Mouse (Mus musculus) lung, embryonic 16.5 days (tissue): ENCODE data around the gene Gldc. TPM values are rescaled to one million over a fixed set of nuclear protein-coding genes. Genes with fewer than 3 reads are reported as not detected.
A peak's percentile ranks its signal among the peaks of the same experiment; 100 is the strongest.

ENCODE experiments used
- ATAC-seq: fragments of 200-750 bp; cut with Nextera tagmentation; 2 replicates; pipeline ENCODE4 v1.8.0; 2017; ENCODE audit warnings: low read depth, mild to moderate bottlenecking, moderate library complexity
- H3K27ac ChIP-seq: fragments of 300-500 bp; sonication (generic); 2 replicates; pipeline ENCODE4 v1.5.1; 2014; ENCODE audit warnings: mild to moderate bottlenecking, control low read depth, low read length
- H3K27me3 ChIP-seq: fragments of 300-500 bp; sonication (generic); 2 replicates; pipeline ENCODE4 v1.6.1; 2014; ENCODE audit warnings: low read depth, low read length, mixed read lengths; ENCODE audit not compliant: control insufficient read depth, insufficient read depth
- H3K36me3 ChIP-seq: fragments of 300-500 bp; sonication (generic); 2 replicates; pipeline ENCODE4 v1.6.1; 2014; ENCODE audit warnings: low read length; ENCODE audit not compliant: control insufficient read depth, insufficient read depth
- H3K4me1 ChIP-seq: fragments of 300-500 bp; sonication (generic); replicated peaks from 2 replicates; pipeline ENCODE4 v1.6.1; 2014; ENCODE audit warnings: low read length, mixed read lengths; ENCODE audit not compliant: control insufficient read depth, insufficient read depth
- H3K4me2 ChIP-seq: fragments of 300-500 bp; sonication (generic); 2 replicates; pipeline ENCODE4 v1.6.1; 2014; ENCODE audit warnings: low read depth, low read length, control low read depth
- H3K4me3 ChIP-seq: fragments of 300-500 bp; sonication (generic); 2 replicates; pipeline ENCODE4 v1.5.1; 2014; ENCODE audit warnings: mild to moderate bottlenecking, low read length, control low read depth
- H3K9ac ChIP-seq: fragments of 300-500 bp; sonication (generic); 2 replicates; pipeline ENCODE4 v1.6.1; 2014; ENCODE audit warnings: low read length, control low read depth
- H3K9me3 ChIP-seq: fragments of 300-500 bp; sonication (generic); 2 replicates; pipeline ENCODE4 v1.6.1; 2016; ENCODE audit warnings: low read length; ENCODE audit not compliant: control insufficient read depth
- WGBS: fragments of 180-500 bp; shearing (Covaris S2); extraction: QIAGEN DNeasy Blood & Tissue Kit; methylation state at CpG from one replicate; pipeline ENCODE4 v1.1.7; 2014; 5-methylcytosine and 5-hydroxymethylcytosine counted together
- polyA plus RNA-seq: library from polyadenylated mRNA; unstranded; fragments of >200 nt; fragmentation: Nextera tagmentation; extraction: Ambion mirVana; gene quantifications from 2 replicates; pipeline ENCODE4 v1.2.1, GENCODE M21; 2015

The Gldc gene
- polyA plus RNA-seq, 1 experiment from 2014 or later = 0.60 TPM

GRCm38 (mm10) chr19:30205159-30205816, 30.1 kb upstream of the Gldc start:
- no peak overlapping the region for H3K9ac ChIP-seq
- no peak overlapping the region for H3K27ac ChIP-seq
- H3K4me2 ChIP-seq = no peak overlapping the region
- H3K4me3 ChIP-seq = no peak overlapping the region
- ATAC-seq = no peak
- no peaks in the 10 kb centered on the region for H3K36me3 ChIP-seq
- WGBS = 17% methylated on average over 12 of the region's 12 CpGs
- no peaks in the 10 kb centered on the region for H3K4me1 ChIP-seq
- H3K27me3 ChIP-seq = no peaks in the 10 kb centered on the region
- H3K9me3 ChIP-seq = no peaks in the 10 kb centered on the region

- no peak for ATAC-seq
- H3K4me2 ChIP-seq = no peak overlapping the region
- 39% methylated on average over 7 of the region's 7 CpGs for WGBS
- no peak overlapping the region for H3K4me3 ChIP-seq
- no peaks in the 10 kb centered on the region for H3K4me1 ChIP-seq
- no peak overlapping the region for H3K9ac ChIP-seq
- H3K27me3 ChIP-seq = no peaks in the 10 kb centered on the region
- H3K36me3 ChIP-seq = no peaks in the 10 kb centered on the region
- no peak overlapping the region for H3K27ac ChIP-seq
- H3K9me3 ChIP-seq = no peaks in the 10 kb centered on the region
Measured at GRCm38 (mm10) chr19:30202177-30202576, 26.9 kb upstream of the Gldc start.

GRCm38 (mm10) chr19:30194999-30195398, 19.8 kb upstream of the Gldc start:
- 69% methylated on average over 6 of the region's 6 CpGs for WGBS
- H3K4me2 ChIP-seq = no peak overlapping the region
- H3K9ac ChIP-seq = no peak overlapping the region
- no peaks in the 10 kb centered on the region for H3K36me3 ChIP-seq
- ATAC-seq = no peak
- H3K4me1 ChIP-seq = no peaks in the 10 kb centered on the region
- H3K27me3 ChIP-seq = no peaks in the 10 kb centered on the region
- H3K9me3 ChIP-seq = no peaks in the 10 kb centered on the region
- H3K4me3 ChIP-seq = no peak overlapping the region
- no peak overlapping the region for H3K27ac ChIP-seq

- peaks cover 3% of the 10 kb centered on the region; the same call in 1 of the 2 replicates for H3K9me3 ChIP-seq
- no peaks in the 10 kb centered on the region for H3K36me3 ChIP-seq
- H3K4me2 ChIP-seq = no peak overlapping the region
- ATAC-seq = no peak
- H3K27me3 ChIP-seq = no peaks in the 10 kb centered on the region
- no peak overlapping the region for H3K4me3 ChIP-seq
- H3K27ac ChIP-seq = no peak overlapping the region
- WGBS = 84% methylated on average over 2 of the region's 2 CpGs
- H3K9ac ChIP-seq = no peak overlapping the region
- H3K4me1 ChIP-seq = no peaks in the 10 kb centered on the region
Measured at GRCm38 (mm10) chr19:30187232-30187631, 12.0 kb upstream of the Gldc start.

GRCm38 (mm10) chr19:30185536-30185935, 10.3 kb upstream of the Gldc start:
- Histone ChIP-seq H3K9ac (no peak overlapping the region), H3K4me3 (no peak overlapping the region), H3K27me3 (no peaks in the 10 kb centered on the region), H3K4me2 (no peak overlapping the region), H3K4me1 (no peaks in the 10 kb centered on the region), H3K27ac (no peak overlapping the region), H3K9me3 (peaks cover 3% of the 10 kb centered on the region; the same call in 1 of the 2 replicates), H3K36me3 (no peaks in the 10 kb centered on the region)
- 81% methylated on average over 2 of the region's 2 CpGs for WGBS
- ATAC-seq = no peak

GRCm38 (mm10) chr19:30179979-30180378, 4.8 kb upstream of the Gldc start:
- peaks cover 11% of the 10 kb centered on the region for H3K27me3 ChIP-seq
- no peaks in the 10 kb centered on the region for H3K36me3 ChIP-seq
- no peak overlapping the region for H3K27ac ChIP-seq
- 52% methylated on average over 1 of the region's 1 CpGs for WGBS
- ATAC-seq = no peak
- no peak overlapping the region for H3K4me3 ChIP-seq
- no peaks in the 10 kb centered on the region for H3K4me1 ChIP-seq
- H3K4me2 ChIP-seq = no peak overlapping the region
- no peak overlapping the region for H3K9ac ChIP-seq
- peaks cover 4% of the 10 kb centered on the region; the same call in 1 of the 2 replicates for H3K9me3 ChIP-seq

GRCm38 (mm10) chr19:30174074-30174670, 1.1 kb downstream of the Gldc start:
- no peak for ATAC-seq
- Histone ChIP-seq H3K4me3 (peak overlapping the region; percentile 52), H3K27me3 (peaks cover 29% of the 10 kb centered on the region), H3K36me3 (no peaks in the 10 kb centered on the region), H3K9ac (no peak overlapping the region), H3K4me1 (peaks cover 6% of the 10 kb centered on the region), H3K9me3 (peaks cover 4% of the 10 kb centered on the region; the same call in 1 of the 2 replicates), H3K27ac (no peak overlapping the region), H3K4me2 (peak overlapping the region; percentile 93)
- 5% methylated on average over 15 of the region's 15 CpGs for whole genome bisulfite sequencing

GRCm38 (mm10) chr19:30171346-30172055, 3.7 kb downstream of the Gldc start:
- ATAC-seq = no peak
- 66% methylated on average over 8 of the region's 8 CpGs for WGBS

GRCm38 (mm10) chr19:30170319-30170718, 4.9 kb downstream of the Gldc start:
- H3K9ac ChIP-seq = no peak overlapping the region
- peaks cover 22% of the 10 kb centered on the region for H3K27me3 ChIP-seq
- H3K4me3 ChIP-seq = no peak overlapping the region
- 79% methylated on average over 6 of the region's 6 CpGs for WGBS
- H3K36me3 ChIP-seq = no peaks in the 10 kb centered on the region
- H3K9me3 ChIP-seq = no peaks in the 10 kb centered on the region
- H3K27ac ChIP-seq = no peak overlapping the region
- H3K4me1 ChIP-seq = peaks cover 6% of the 10 kb centered on the region
- H3K4me2 ChIP-seq = no peak overlapping the region
- ATAC-seq = no peak

More at GRCm38 (mm10) chr19:30171346-30172055, 3.7 kb downstream of the Gldc start:
- peaks cover 29% of the 10 kb centered on the region for H3K27me3 ChIP-seq
- no peak overlapping the region for H3K4me3 ChIP-seq
- peaks cover 6% of the 10 kb centered on the region for H3K4me1 ChIP-seq
- H3K27ac ChIP-seq = no peak overlapping the region
- H3K36me3 ChIP-seq = no peaks in the 10 kb centered on the region
- H3K9ac ChIP-seq = no peak overlapping the region
- no peaks in the 10 kb centered on the region for H3K9me3 ChIP-seq
- no peak overlapping the region for H3K4me2 ChIP-seq
